Comparison of ENCODE assay signal across 8 mouse cellular contexts in genomic region chr12:31498936-31499313, GRCm38 (mm10). TPM values are rescaled to one million over a fixed set of nuclear protein-coding genes. Genes with fewer than 3 reads are reported as not detected.
DNase-seq lines count a peak whose midpoint lies in the region; ATAC-seq lines count a peak whose summit lies in the region.

No protein-coding gene starts in this region.

- H3K36me3 ChIP-seq in kidney, embryonic 15.5 days = peaks cover 9% of the 10 kb centered on the region
- peaks cover 6% of the 10 kb centered on the region for H3K36me3 ChIP-seq in midbrain, embryonic 13.5 days

- H3K4me3 ChIP-seq in kidney, embryonic 15.5 days (replicated peaks) = peak overlapping the region; percentile 97
- peak overlapping the region; percentile 82 for H3K4me3 ChIP-seq in midbrain, embryonic 13.5 days (replicated peaks)

- under 1% methylated on average over 25 of the region's 25 CpGs for WGBS in kidney, embryonic 15.5 days
- WGBS in midbrain, embryonic 13.5 days = under 1% methylated on average over 25 of the region's 25 CpGs

- H3K27me3 ChIP-seq in kidney, embryonic 15.5 days = no peaks in the 10 kb centered on the region; the same call in 1 of the 2 replicates
- H3K27me3 ChIP-seq in midbrain, embryonic 13.5 days = no peaks in the 10 kb centered on the region

- H3K9ac ChIP-seq in kidney, embryonic 15.5 days = peak overlapping the region; percentile 89
- peak overlapping the region; percentile 91 for H3K9ac ChIP-seq in midbrain, embryonic 13.5 days (replicated peaks)

- DNase-seq in kidney, postnatal 10 days = no peak
- no peak for DNase-seq in ovary, adult 18-20 months (ENCODE audit: low spot score)
- DNase-seq in T-cell, adult 2 months (ENCODE audit: low spot score) = no peak
- DNase-seq in layer of hippocampus, adult 9-11 months = no peak

- peak overlapping the region; percentile 80 for H3K4me2 ChIP-seq in kidney, embryonic 15.5 days
- H3K4me2 ChIP-seq in midbrain, embryonic 13.5 days (replicated peaks) = peak overlapping the region; percentile 75

- H3K9me3 ChIP-seq in kidney, embryonic 15.5 days (replicated peaks) = no peaks in the 10 kb centered on the region
- H3K9me3 ChIP-seq in midbrain, embryonic 13.5 days = no peaks in the 10 kb centered on the region

- peaks cover 10% of the 10 kb centered on the region for H3K4me1 ChIP-seq in kidney, embryonic 15.5 days
- peaks cover 22% of the 10 kb centered on the region for H3K4me1 ChIP-seq in midbrain, embryonic 13.5 days (replicated peaks)

- ATAC-seq in kidney, embryonic 15.5 days (replicated peaks; ENCODE audit: low FRiP score) = no peak
- peak; percentile 55 for ATAC-seq in common myeloid progenitor, adult 5-6 weeks (replicated peaks; ENCODE audit: low read depth, poor library complexity, severe bottlenecking)
- ATAC-seq in inflammation-experienced regulatory T-cells, adult 6 months = peak; percentile 8
- no peak for ATAC-seq in midbrain, embryonic 13.5 days

- H3K27ac ChIP-seq in kidney, embryonic 15.5 days = peak overlapping the region; percentile 92
- peak overlapping the region; percentile 95 for H3K27ac ChIP-seq in midbrain, embryonic 13.5 days

RNA-seq across cellular contexts. Expression of gene Cbll1, which starts 0.5 kb away (rescaled TPM):
- polyA plus RNA-seq in kidney, embryonic 15.5 days (2015; fragmentation: Nextera tagmentation; extraction: Ambion mirVana) = 14.8 and 15.3 TPM in 2 replicates
- total RNA-seq in common myeloid progenitor, adult 5-6 weeks (2017) = 14.2 and 15.1 TPM in 2 replicates
- polyA plus RNA-seq in inflammation-experienced regulatory T-cells, adult 6 months (2017; shearing (Covaris generic)) = 10 to 100 TPM; 28.9 to 31.9 (median 30.2) TPM
- 18.7 and 19.5 TPM in 2 replicates for polyA plus RNA-seq in midbrain, embryonic 13.5 days (2015; fragmentation: Nextera tagmentation; extraction: Ambion mirVana)

Comparison
In these comparisons a context has a peak if more than half of its experiments do, and no peak if none do; other contexts are left out.
1. ATAC-seq: peak in common myeloid progenitor, adult 5-6 weeks (single experiment) and inflammation-experienced regulatory T-cells, adult 6 months (single experiment); none in kidney, embryonic 15.5 days (single experiment) and midbrain, embryonic 13.5 days (single experiment).